Mouse (Mus musculus): ENCODE measurements at regions not wholly inside any gene's neighbourhood (a gene's known extent, or its start where the extent isn't known, plus 50 kb on each side); places are given as distances from the start of the nearest gene placed in this dataset.

- no peak overlapping the region for H3K27ac ChIP-seq
- ATAC-seq (ENCODE audit: insufficient number of reproducible peaks, insufficient read depth, low FRiP score, low TSS enrichment) = no peak
- no peaks in the 10 kb centered on the region for H3K36me3 ChIP-seq
- H3K9ac ChIP-seq = no peak overlapping the region
- H3K4me3 ChIP-seq = no peak overlapping the region
- no peaks in the 10 kb centered on the region for H3K9me3 ChIP-seq
- H3K4me2 ChIP-seq (replicated peaks) = no peak overlapping the region
- no peaks in the 10 kb centered on the region for H3K27me3 ChIP-seq
- no peaks in the 10 kb centered on the region for H3K4me1 ChIP-seq
Observed at GRCm38 (mm10) chr1:45647301-45647700, 144.2 kb upstream of the Col5a2 start.

- Histone ChIP-seq H3K27me3 (no peaks in the 10 kb centered on the region), H3K4me2 (replicated peaks) (no peak overlapping the region), H3K9me3 (no peaks in the 10 kb centered on the region), H3K4me1 (no peaks in the 10 kb centered on the region), H3K4me3 (no peak overlapping the region), H3K27ac (no peak overlapping the region), H3K36me3 (no peaks in the 10 kb centered on the region), H3K9ac (no peak overlapping the region)
- ATAC-seq (ENCODE audit: insufficient number of reproducible peaks, insufficient read depth, low FRiP score, low TSS enrichment) = 0 out of 2 replicates have a peak, but pooled peaks have one; percentile 56
- WGBS = 86% methylated on average over 3 of the region's 3 CpGs
Observed at GRCm38 (mm10) chr1:45653248-45653647, 141.7 kb upstream of the Wdr75 start.

- 76% methylated on average over 3 of the region's 3 CpGs for WGBS
- no peak overlapping the region for H3K27ac ChIP-seq
- no peak for ATAC-seq (ENCODE audit: insufficient number of reproducible peaks, insufficient read depth, low FRiP score, low TSS enrichment)
Observed at GRCm38 (mm10) chr1:45663882-45664520, 131.0 kb upstream of the Wdr75 start.

GRCm38 (mm10) chr1:45672443-45673156 lies 122.4 kb upstream of the Wdr75 start:
- no peaks in the 10 kb centered on the region for H3K27me3 ChIP-seq
- H3K4me3 ChIP-seq = no peak overlapping the region
- H3K9ac ChIP-seq = no peak overlapping the region
- H3K27ac ChIP-seq = no peak overlapping the region
- no peaks in the 10 kb centered on the region for H3K36me3 ChIP-seq
- 0 out of 2 replicates have a peak, but pooled peaks have one; percentile 58 for ATAC-seq (ENCODE audit: insufficient number of reproducible peaks, insufficient read depth, low FRiP score, low TSS enrichment)
- 21% methylated on average over 5 of the region's 5 CpGs for WGBS
- no peaks in the 10 kb centered on the region for H3K9me3 ChIP-seq
- no peak overlapping the region for H3K4me2 ChIP-seq (replicated peaks)
- peaks cover 3% of the 10 kb centered on the region; the same call in 1 of the 2 replicates for H3K4me1 ChIP-seq

More at GRCm38 (mm10) chr1:45663882-45664520, 131.0 kb upstream of the Wdr75 start:
- H3K9ac ChIP-seq = no peak overlapping the region
- no peaks in the 10 kb centered on the region for H3K27me3 ChIP-seq
- H3K4me2 ChIP-seq (replicated peaks) = no peak overlapping the region
- no peaks in the 10 kb centered on the region for H3K4me1 ChIP-seq
- H3K4me3 ChIP-seq = no peak overlapping the region
- H3K9me3 ChIP-seq = no peaks in the 10 kb centered on the region
- H3K36me3 ChIP-seq = no peaks in the 10 kb centered on the region

- Histone ChIP-seq H3K27ac (no peak overlapping the region; the same call in 1 of the 2 replicates), H3K9me3 (no peaks in the 10 kb centered on the region), H3K9ac (no peak overlapping the region), H3K4me2 (replicated peaks) (no peak overlapping the region), H3K27me3 (no peaks in the 10 kb centered on the region), H3K4me3 (no peak overlapping the region), H3K4me1 (peaks cover 3% of the 10 kb centered on the region; the same call in 1 of the 2 replicates), H3K36me3 (no peaks in the 10 kb centered on the region)
- ATAC-seq (ENCODE audit: insufficient number of reproducible peaks, insufficient read depth, low FRiP score, low TSS enrichment) = no peak
- 43% methylated on average over 5 of the region's 5 CpGs for WGBS
Observed at GRCm38 (mm10) chr1:45675771-45676439, 119.1 kb upstream of the Wdr75 start.

- no peak overlapping the region for H3K9ac ChIP-seq
- H3K27me3 ChIP-seq = no peaks in the 10 kb centered on the region
- WGBS = 78% methylated on average over 8 of the region's 8 CpGs
- H3K4me2 ChIP-seq (replicated peaks) = no peak overlapping the region
- H3K4me3 ChIP-seq = no peak overlapping the region
- no peak overlapping the region for H3K27ac ChIP-seq
- no peaks in the 10 kb centered on the region for H3K9me3 ChIP-seq
- ATAC-seq (ENCODE audit: insufficient number of reproducible peaks, insufficient read depth, low FRiP score, low TSS enrichment) = no peak
- H3K36me3 ChIP-seq = no peaks in the 10 kb centered on the region
- H3K4me1 ChIP-seq = no peaks in the 10 kb centered on the region
Observed at GRCm38 (mm10) chr1:45679964-45680709, 114.8 kb upstream of the Wdr75 start.

GRCm38 (mm10) chr1:45700893-45701292 lies 94.1 kb upstream of the Wdr75 start:
- WGBS = 56% methylated on average over 1 of the region's 1 CpGs
- H3K4me3 ChIP-seq = no peak overlapping the region
- H3K4me2 ChIP-seq (replicated peaks) = no peak overlapping the region
- no peak for ATAC-seq (ENCODE audit: insufficient number of reproducible peaks, insufficient read depth, low FRiP score, low TSS enrichment)
- no peaks in the 10 kb centered on the region for H3K27me3 ChIP-seq
- H3K4me1 ChIP-seq = no peaks in the 10 kb centered on the region
- no peaks in the 10 kb centered on the region for H3K9me3 ChIP-seq
- H3K9ac ChIP-seq = no peak overlapping the region
- H3K36me3 ChIP-seq = no peaks in the 10 kb centered on the region
- no peak overlapping the region for H3K27ac ChIP-seq

- ATAC-seq (ENCODE audit: insufficient number of reproducible peaks, insufficient read depth, low FRiP score, low TSS enrichment) = no peak
- H3K27ac ChIP-seq = no peak overlapping the region
- H3K4me3 ChIP-seq = no peak overlapping the region
- no peaks in the 10 kb centered on the region for H3K4me1 ChIP-seq
- no peak overlapping the region for H3K4me2 ChIP-seq (replicated peaks)
- H3K36me3 ChIP-seq = no peaks in the 10 kb centered on the region
- H3K27me3 ChIP-seq = no peaks in the 10 kb centered on the region
- 90% methylated on average over 1 of the region's 1 CpGs for WGBS
- no peak overlapping the region for H3K9ac ChIP-seq
- H3K9me3 ChIP-seq = no peaks in the 10 kb centered on the region
Observed at GRCm38 (mm10) chr1:45701516-45701915, 93.5 kb upstream of the Wdr75 start.

GRCm38 (mm10) chr1:45723369-45723768 lies 71.6 kb upstream of the Wdr75 start:
- Histone ChIP-seq H3K27ac (no peak overlapping the region), H3K9ac (no peak overlapping the region), H3K4me1 (no peaks in the 10 kb centered on the region), H3K4me2 (replicated peaks) (no peak overlapping the region), H3K36me3 (no peaks in the 10 kb centered on the region), H3K9me3 (no peaks in the 10 kb centered on the region; the same call in 1 of the 2 replicates), H3K4me3 (no peak overlapping the region), H3K27me3 (no peaks in the 10 kb centered on the region)
- WGBS = 84% methylated on average over 2 of the region's 2 CpGs
- ATAC-seq (ENCODE audit: insufficient number of reproducible peaks, insufficient read depth, low FRiP score, low TSS enrichment) = no peak

- 87% methylated on average over 3 of the region's 3 CpGs for WGBS
- Histone ChIP-seq H3K4me2 (replicated peaks) (no peak overlapping the region), H3K9me3 (no peaks in the 10 kb centered on the region), H3K36me3 (no peaks in the 10 kb centered on the region), H3K4me1 (no peaks in the 10 kb centered on the region), H3K27me3 (no peaks in the 10 kb centered on the region), H3K4me3 (no peak overlapping the region), H3K9ac (no peak overlapping the region), H3K27ac (no peak overlapping the region)
- no peak for ATAC-seq (ENCODE audit: insufficient number of reproducible peaks, insufficient read depth, low FRiP score, low TSS enrichment)
Observed at GRCm38 (mm10) chr1:45732958-45733357, 62.0 kb upstream of the Wdr75 start.

GRCm38 (mm10) chr1:45745136-45745535 lies 49.8 kb upstream of the Wdr75 start:
- peaks cover 13% of the 10 kb centered on the region for H3K9me3 ChIP-seq
- H3K4me3 ChIP-seq = no peak overlapping the region
- no peak for ATAC-seq (ENCODE audit: insufficient number of reproducible peaks, insufficient read depth, low FRiP score, low TSS enrichment)
- H3K4me1 ChIP-seq = no peaks in the 10 kb centered on the region
- no peak overlapping the region for H3K4me2 ChIP-seq (replicated peaks)
- no peaks in the 10 kb centered on the region for H3K36me3 ChIP-seq
- no peak overlapping the region for H3K27ac ChIP-seq
- 73% methylated on average over 1 of the region's 1 CpGs for WGBS
- H3K27me3 ChIP-seq = no peaks in the 10 kb centered on the region
- no peak overlapping the region for H3K9ac ChIP-seq

All from embryonic facial prominence, embryonic 12.5 days (tissue).